ENCODE assay signal across 8 mouse cellular contexts in genomic region chr19:34879624-34880023, GRCm38 (mm10). TPM values are rescaled to one million over a fixed set of nuclear protein-coding genes. Genes with fewer than 3 reads are reported as not detected.
DNase-seq lines count a peak whose midpoint lies in the region; ATAC-seq and TF ChIP-seq lines count a peak whose summit lies in the region.

No protein-coding gene starts in this region.

- H3K4me2 ChIP-seq in embryonic facial prominence, embryonic 15.5 days (replicated peaks) = peak overlapping the region; percentile 75
- peak overlapping the region; percentile 74 for H3K4me2 ChIP-seq in intestine, embryonic 14.5 days (ENCODE audit: low read length)
- peak overlapping the region; percentile 77 for H3K4me2 ChIP-seq in neural tube, embryonic 12.5 days (replicated peaks)

- no peaks in the 10 kb centered on the region for H3K36me3 ChIP-seq in embryonic facial prominence, embryonic 15.5 days
- no peaks in the 10 kb centered on the region for H3K36me3 ChIP-seq in intestine, embryonic 14.5 days (ENCODE audit: control insufficient read depth, insufficient read depth, low read length)
- no peaks in the 10 kb centered on the region for H3K36me3 ChIP-seq in neural tube, embryonic 12.5 days

- no peak for TF ChIP-seq CTCF in left cerebral cortex, adult 2 months (IDR thresholded peaks at IDR 0.05)

- no peak for ATAC-seq in embryonic facial prominence, embryonic 15.5 days (ENCODE audit: insufficient number of reproducible peaks, low FRiP score, low TSS enrichment, low read depth)
- no peak for ATAC-seq in intestine, embryonic 14.5 days (replicated peaks; ENCODE audit: low FRiP score, low TSS enrichment, low read depth)
- ATAC-seq in neural tube, embryonic 12.5 days (ENCODE audit: low FRiP score, low read depth) = no peak

- peak overlapping the region; percentile 93 for H3K9ac ChIP-seq in embryonic facial prominence, embryonic 15.5 days
- H3K9ac ChIP-seq in intestine, embryonic 14.5 days (ENCODE audit: low read length) = peak overlapping the region; percentile 95
- H3K9ac ChIP-seq in neural tube, embryonic 12.5 days = peak overlapping the region; percentile 94

- no peaks in the 10 kb centered on the region for H3K27me3 ChIP-seq in embryonic facial prominence, embryonic 15.5 days
- H3K27me3 ChIP-seq in intestine, embryonic 14.5 days (replicated peaks; ENCODE audit: control insufficient read depth, insufficient read depth, low read length) = no peaks in the 10 kb centered on the region
- no peaks in the 10 kb centered on the region for H3K27me3 ChIP-seq in neural tube, embryonic 12.5 days (replicated peaks)

- H3K9me3 ChIP-seq in embryonic facial prominence, embryonic 15.5 days (replicated peaks) = no peaks in the 10 kb centered on the region
- H3K9me3 ChIP-seq in intestine, embryonic 14.5 days (ENCODE audit: control insufficient read depth, low read length) = no peaks in the 10 kb centered on the region
- no peaks in the 10 kb centered on the region for H3K9me3 ChIP-seq in neural tube, embryonic 12.5 days

- peak overlapping the region; percentile 93 for H3K27ac ChIP-seq in left cerebral cortex, adult 2 months
- H3K27ac ChIP-seq in embryonic facial prominence, embryonic 15.5 days (replicated peaks) = peak overlapping the region; percentile 98
- peak overlapping the region; percentile 96; the same call in 1 of the 2 replicates for H3K27ac ChIP-seq in intestine, embryonic 14.5 days (ENCODE audit: low read depth)
- no peak overlapping the region for H3K27ac ChIP-seq in neural tube, embryonic 12.5 days

- peak overlapping the region; percentile 73 for H3K4me3 ChIP-seq in left cerebral cortex, adult 2 months
- peak overlapping the region; percentile 89 for H3K4me3 ChIP-seq in embryonic facial prominence, embryonic 15.5 days (replicated peaks)
- H3K4me3 ChIP-seq in intestine, embryonic 14.5 days (ENCODE audit: low read depth, low read length) = peak overlapping the region; percentile 96
- peak overlapping the region; percentile 89 for H3K4me3 ChIP-seq in neural tube, embryonic 12.5 days

- DNase-seq in left cerebral cortex, adult 2 months (ENCODE audit: extremely low spot score in 1 of 2, low spot score in 2 of 2) = no peak
- DNase-seq in left cerebral cortex, postnatal 4 days = no peak
- no peak for DNase-seq in intestine, embryonic 14.5 days (ENCODE audit: low spot score)
- no peak for DNase-seq in urinary bladder, postnatal 10 days (ENCODE audit: low spot score)
- DNase-seq in cerebellum, adult 8-10 months = no peak
- no peak for DNase-seq in layer of hippocampus, postnatal 25 days (ENCODE audit: extremely low spot score in 1 of 2, low spot score in 1 of 2)

- 22% methylated on average over 6 of the region's 6 CpGs for WGBS in embryonic facial prominence, embryonic 15.5 days
- WGBS in intestine, embryonic 14.5 days = 20% methylated on average over 6 of the region's 6 CpGs
- 21% methylated on average over 6 of the region's 6 CpGs for WGBS in neural tube, embryonic 12.5 days

- intact Hi-C loops in left cerebral cortex, adult 2 months (cut with DNase I) = loop anchor here (2.0 kb wide), 1 partner anchor 53 kb away; no protein-coding TSS in a partner anchor
- intact Hi-C loops in left cerebral cortex, postnatal 4 days (cut with DNase I) = no loop called here

- H3K4me1 ChIP-seq in embryonic facial prominence, embryonic 15.5 days = peaks cover 13% of the 10 kb centered on the region
- peaks cover 12% of the 10 kb centered on the region for H3K4me1 ChIP-seq in intestine, embryonic 14.5 days (replicated peaks; ENCODE audit: control insufficient read depth, insufficient read depth, low read length)
- peaks cover 4% of the 10 kb centered on the region for H3K4me1 ChIP-seq in neural tube, embryonic 12.5 days

RNA-seq across cellular contexts. Expression of gene Pank1, which starts 0.4 kb away (rescaled TPM):
- total RNA-seq in left cerebral cortex, adult 2 months (2021) = 10 to 100 TPM; 23.8 to 24.0 TPM
- total RNA-seq in left cerebral cortex, postnatal 4 days (2021) = 10 to 100 TPM; 18.0 to 18.8 TPM
- 7.5 and 7.7 TPM in 2 replicates for polyA plus RNA-seq in embryonic facial prominence, embryonic 15.5 days (2015; fragmentation: Nextera tagmentation; extraction: Ambion mirVana)
- polyA plus RNA-seq in intestine, embryonic 14.5 days (2014; fragmentation: Nextera tagmentation; extraction: Ambion mirVana) = 9.3 and 10.6 TPM in 2 replicates
- polyA plus RNA-seq in neural tube, embryonic 12.5 days (2016; fragmentation: Nextera tagmentation; extraction: Ambion mirVana) = 9.2 and 9.9 TPM in 2 replicates
- total RNA-seq in layer of hippocampus, postnatal 25 days (2021) = 10 to 100 TPM; 19.5 to 20.5 TPM

RNA-seq across cellular contexts. Expression of gene Kif20b, which starts 42.5 kb away (rescaled TPM):
- total RNA-seq in left cerebral cortex, adult 2 months (2021) = under 1 TPM; 0.95 to 0.98 TPM
- total RNA-seq in left cerebral cortex, postnatal 4 days (2021) = 1 to 10 TPM; 5.4 to 5.8 TPM
- polyA plus RNA-seq in embryonic facial prominence, embryonic 15.5 days (2015; fragmentation: Nextera tagmentation; extraction: Ambion mirVana) = 45.4 and 47.1 TPM in 2 replicates
- 56.9 and 66.5 TPM in 2 replicates for polyA plus RNA-seq in intestine, embryonic 14.5 days (2014; fragmentation: Nextera tagmentation; extraction: Ambion mirVana)
- 40.6 and 41.5 TPM in 2 replicates for polyA plus RNA-seq in neural tube, embryonic 12.5 days (2016; fragmentation: Nextera tagmentation; extraction: Ambion mirVana)
- 1 to 10 TPM; 1.0 TPM for total RNA-seq in layer of hippocampus, postnatal 25 days (2021)
